Mouse (Mus musculus): Measurements from ENCODE around the gene Gm21833. TPM values are rescaled to one million over a fixed set of nuclear protein-coding genes. Genes with fewer than 3 reads are reported as not detected.

The Gm21833 gene
- polyA plus RNA-seq (2012; rRNA removed; ENCODE audit: low replicate concordance): not detected in 2 replicates

DNA sequence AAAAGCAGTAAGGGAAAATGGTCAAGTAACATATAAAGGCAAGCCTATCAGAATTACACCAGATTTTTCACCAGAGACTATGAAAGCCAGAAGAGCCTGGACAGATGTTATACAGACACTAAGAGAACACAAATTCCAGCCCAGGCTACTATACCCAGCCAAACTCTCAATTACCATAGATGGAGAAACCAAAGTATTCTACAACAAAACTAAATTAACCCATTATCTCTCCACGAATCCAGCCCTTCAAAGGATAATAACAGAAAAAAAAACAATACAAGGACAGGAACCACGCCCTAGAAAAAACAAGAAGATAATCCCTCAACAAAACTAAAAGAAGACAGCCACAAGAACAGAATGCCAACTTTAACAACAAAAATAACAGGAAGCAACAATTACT, at the start of gene Gm21833:
Gm21833 (plus strand) TSS at position 301 of the 400 bp plus-strand sequence.

All from mammary gland, adult 2 months (tissue).